Mouse (Mus musculus) C2C12 (cell line): ENCODE measurements at regions not wholly inside any gene's neighbourhood (a gene's known extent, or its start where the extent isn't known, plus 50 kb on each side); places are given as distances from the start of the nearest gene placed in this dataset.

Source experiments
- H3K27me3 ChIP-seq: one replicate; pipeline ENCODE4 v1.6.1; 2011; ENCODE audit not compliant: control insufficient read depth, insufficient read depth, insufficient read length
- H3K36me3 ChIP-seq: one replicate; pipeline ENCODE4 v1.6.1; 2011; ENCODE audit not compliant: control insufficient read depth, insufficient read depth
- H3K4me3 ChIP-seq: one replicate; pipeline ENCODE4 v1.5.1; 2011; ENCODE audit warnings: mild to moderate bottlenecking, control low read depth; ENCODE audit not compliant: poor library complexity, insufficient read depth, severe bottlenecking
- H3K79me2 ChIP-seq: one replicate; pipeline ENCODE4 v1.6.1; 2011; ENCODE audit not compliant: control insufficient read depth, insufficient read depth
- H3K79me3 ChIP-seq: one replicate; pipeline ENCODE4 v1.6.1; 2011; ENCODE audit warnings: low read depth, control low read depth
- H3ac ChIP-seq: one replicate; pipeline ENCODE3; 2011; ENCODE audit warnings: low read depth; ENCODE audit not compliant: control insufficient read depth, insufficient read length
- CEBPB ChIP-seq: IDR thresholded peaks from one replicate; pipeline ENCODE4 v1.6.1; 2011; ENCODE audit warnings: low read depth, mild to moderate bottlenecking, control low read depth, moderate library complexity
- CTCF ChIP-seq: IDR thresholded peaks from one replicate; pipeline ENCODE4 v1.5.1; 2011; ENCODE audit not compliant: control insufficient read depth, insufficient read depth, insufficient read length
- FOSL1 ChIP-seq: IDR thresholded peaks from one replicate; pipeline ENCODE4 v1.8.0; 2011; ENCODE audit warnings: mild to moderate bottlenecking, low read length; ENCODE audit not compliant: poor library complexity, insufficient read depth, severe bottlenecking
- MAX ChIP-seq: IDR thresholded peaks from one replicate; pipeline ENCODE4 v1.6.1; 2011; ENCODE audit warnings: mild to moderate bottlenecking, control low read depth
- MYOD1 ChIP-seq: IDR thresholded peaks from one replicate; pipeline ENCODE4 v1.6.1; 2011; ENCODE audit warnings: low read depth; ENCODE audit not compliant: control insufficient read depth, insufficient read length
- MYOG ChIP-seq: IDR thresholded peaks from one replicate; pipeline ENCODE4 v1.6.1; 2011; ENCODE audit not compliant: control insufficient read depth, insufficient read length; ENCODE audit errors: extremely low read depth
- USF1 ChIP-seq: IDR thresholded peaks from one replicate; pipeline ENCODE4 v1.6.1; 2011; ENCODE audit warnings: low read depth, mild to moderate bottlenecking, control low read depth, moderate library complexity

DNA sequence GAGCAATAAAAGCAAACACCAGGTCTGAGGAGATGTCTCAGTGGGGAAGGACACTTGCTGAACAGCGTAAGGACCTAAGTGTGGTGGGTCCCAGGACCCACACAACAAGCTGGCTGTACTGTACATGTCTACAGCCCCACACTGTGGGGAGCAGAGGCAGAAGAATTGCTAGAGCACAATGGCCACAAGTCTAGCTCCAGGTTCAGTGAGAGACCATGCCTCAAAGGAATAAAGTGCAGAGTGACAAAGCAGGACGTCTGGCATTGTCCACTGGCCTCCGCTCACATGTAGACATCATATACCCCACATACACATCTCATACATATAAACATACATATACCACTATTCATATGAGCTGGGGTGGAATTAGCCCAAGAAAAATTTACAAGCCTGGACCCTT, 77.4 kb downstream of the Mtx3 start:
- Histone ChIP-seq H3K79me2 (no peaks in the 10 kb centered on the region), H3K27me3 (no peaks in the 10 kb centered on the region), H3K4me3 (no peak overlapping the region), H3K79me3 (no peaks in the 10 kb centered on the region), H3K36me3 (no peaks in the 10 kb centered on the region), H3ac (no peak overlapping the region)
- TF ChIP-seq CTCF: no peak
- no peak for TF ChIP-seq USF1
- no peak for TF ChIP-seq CEBPB
- TF ChIP-seq MYOD1: no peak
- no peak for TF ChIP-seq MYOG
- no peak for TF ChIP-seq FOSL1

DNA sequence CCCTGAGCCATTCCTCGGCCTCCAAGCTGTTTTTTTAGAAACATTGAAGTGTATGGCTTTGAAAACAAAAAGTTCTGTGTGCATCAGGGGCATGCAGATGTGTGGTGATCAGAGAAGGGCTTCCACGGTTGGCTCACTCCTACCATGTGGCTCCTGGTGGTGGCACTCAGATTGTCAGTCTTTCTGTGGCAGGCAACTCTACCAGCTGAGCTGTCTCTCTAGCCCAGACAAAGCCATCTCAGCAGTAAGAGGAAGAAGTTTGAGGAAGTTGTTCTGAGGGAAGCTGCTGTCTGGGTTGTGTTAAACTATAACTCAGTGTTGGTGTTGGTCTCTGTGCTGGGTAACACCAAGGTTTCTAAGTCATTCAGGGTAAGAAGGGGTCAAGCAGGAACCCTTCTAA, 78.9 kb downstream of the Mtx3 start:
- H3K79me2 ChIP-seq: no peaks in the 10 kb centered on the region

DNA sequence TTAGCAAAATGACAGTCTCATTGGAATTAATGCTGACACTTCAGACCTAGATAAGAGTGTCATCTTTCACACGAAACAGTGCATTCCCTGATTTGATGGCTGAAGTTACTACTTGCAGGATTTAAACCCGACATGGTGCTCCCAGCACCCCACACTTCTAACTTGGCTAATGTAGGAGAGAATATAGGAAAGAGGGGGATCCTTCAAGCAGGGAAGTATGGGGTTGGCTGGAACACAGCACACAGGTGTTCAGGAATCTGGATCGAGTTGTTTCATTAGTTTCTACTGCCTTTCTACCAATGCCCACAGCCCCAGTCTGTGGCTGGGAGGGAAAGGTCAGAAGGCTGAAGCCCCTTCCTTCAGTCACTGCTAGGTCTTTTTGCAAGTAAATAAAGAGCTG, 79.5 kb downstream of the Mtx3 start:
- no peak overlapping the region for H3K4me3 ChIP-seq
- TF ChIP-seq MYOG: no peak
- TF ChIP-seq FOSL1: no peak
- no peak for TF ChIP-seq MYOD1
- TF ChIP-seq CTCF: no peak
- no peak for TF ChIP-seq USF1
- no peak for TF ChIP-seq CEBPB
- TF ChIP-seq MAX: no peak
- H3K27me3 ChIP-seq: no peaks in the 10 kb centered on the region
- H3K79me2 ChIP-seq: no peaks in the 10 kb centered on the region
- no peaks in the 10 kb centered on the region for H3K36me3 ChIP-seq
- no peak overlapping the region for H3ac ChIP-seq
- H3K79me3 ChIP-seq: no peaks in the 10 kb centered on the region

More for the DNA sequence above, 78.9 kb downstream of the Mtx3 start:
- TF ChIP-seq MAX: no peak
- TF ChIP-seq USF1: no peak
- H3ac ChIP-seq: no peak overlapping the region
- no peaks in the 10 kb centered on the region for H3K27me3 ChIP-seq
- no peaks in the 10 kb centered on the region for H3K79me3 ChIP-seq
- no peak overlapping the region for H3K4me3 ChIP-seq
- H3K36me3 ChIP-seq: no peaks in the 10 kb centered on the region

DNA sequence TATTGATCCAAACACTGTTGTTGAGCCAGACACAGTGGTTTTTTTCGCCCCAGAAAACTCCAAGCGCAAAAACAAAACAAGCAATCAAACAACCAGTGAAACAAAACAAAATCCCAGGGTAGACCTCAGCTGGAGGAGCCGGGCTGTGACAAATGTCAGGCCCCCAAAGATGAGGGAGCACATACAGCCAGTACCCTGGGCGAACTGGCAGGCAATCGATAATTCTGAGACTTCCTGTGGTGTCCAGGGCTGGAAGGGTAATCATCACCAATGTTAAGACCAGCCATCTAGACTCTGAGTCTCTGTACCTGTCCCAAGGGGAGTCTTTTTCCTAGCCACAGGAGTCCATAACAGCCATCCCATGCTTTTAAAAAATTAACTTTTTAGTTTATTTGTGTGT, 80.6 kb downstream of the Mtx3 start:
- H3ac ChIP-seq: no peak overlapping the region
- H3K36me3 ChIP-seq: no peaks in the 10 kb centered on the region
- no peak for TF ChIP-seq MYOG
- TF ChIP-seq FOSL1: no peak
- TF ChIP-seq CTCF: no peak
- no peak for TF ChIP-seq CEBPB
- no peak overlapping the region for H3K4me3 ChIP-seq
- H3K27me3 ChIP-seq: no peaks in the 10 kb centered on the region
- no peaks in the 10 kb centered on the region for H3K79me3 ChIP-seq
- no peaks in the 10 kb centered on the region for H3K79me2 ChIP-seq

DNA sequence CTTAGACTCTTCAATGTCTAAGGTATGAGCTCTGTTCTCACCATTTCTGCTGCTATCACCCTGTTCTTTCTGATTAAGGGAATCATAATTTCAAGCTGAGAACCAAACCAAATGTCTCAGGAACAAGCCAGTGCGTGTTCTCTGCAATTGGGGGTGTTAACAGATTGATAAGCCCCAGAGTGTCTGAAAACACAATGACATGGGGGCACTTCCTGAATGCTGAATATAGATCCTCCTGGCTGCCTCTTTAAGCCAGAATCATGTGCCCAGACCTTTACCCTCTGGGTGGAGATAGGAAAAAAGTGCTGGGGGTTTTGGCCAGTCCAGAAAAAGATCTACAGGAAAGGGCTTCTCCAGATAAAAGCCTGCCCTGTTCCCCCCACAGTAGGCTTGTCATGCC, 84.0 kb downstream of the Mtx3 start:
- TF ChIP-seq MYOG (no peak), USF1 (no peak), MAX (no peak), CTCF (no peak), FOSL1 (no peak), CEBPB (no peak), MYOD1 (no peak)
- Histone ChIP-seq H3K4me3 (no peak overlapping the region), H3K36me3 (no peaks in the 10 kb centered on the region)

DNA sequence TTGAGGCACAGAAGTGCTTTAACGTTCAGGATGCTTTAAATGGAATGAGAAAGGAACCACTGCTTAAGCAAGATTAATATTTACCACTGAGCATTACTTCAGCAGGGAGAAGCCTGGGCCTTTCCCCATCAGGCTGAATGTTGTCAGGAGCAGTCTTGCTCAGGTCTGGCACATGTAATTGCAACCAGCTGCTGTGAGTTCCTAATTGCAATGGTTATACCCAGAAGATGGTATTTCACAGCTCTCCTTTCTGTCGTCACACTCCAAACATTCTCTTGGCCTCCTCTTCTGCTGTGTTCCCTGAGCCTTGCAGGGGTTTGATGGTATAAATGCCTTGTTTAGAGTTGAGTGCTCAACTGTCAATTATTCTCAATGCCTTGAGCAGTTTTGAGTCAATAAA, 87.1 kb downstream of the Mtx3 start:
- Histone ChIP-seq H3K4me3 (no peak overlapping the region), H3K36me3 (no peaks in the 10 kb centered on the region), H3ac (no peak overlapping the region), H3K79me2 (no peaks in the 10 kb centered on the region), H3K79me3 (no peaks in the 10 kb centered on the region), H3K27me3 (no peaks in the 10 kb centered on the region)
- TF ChIP-seq USF1 (no peak), MYOG (no peak), CTCF (no peak), CEBPB (no peak), MYOD1 (no peak), MAX (no peak), FOSL1 (no peak)

More for the DNA sequence above, 84.0 kb downstream of the Mtx3 start:
- no peaks in the 10 kb centered on the region for H3K27me3 ChIP-seq
- H3K79me3 ChIP-seq: no peaks in the 10 kb centered on the region
- no peak overlapping the region for H3ac ChIP-seq
- no peaks in the 10 kb centered on the region for H3K79me2 ChIP-seq
